Mouse (Mus musculus) heart, embryonic 16.5 days (tissue): ENCODE results near the gene S1pr5. TPM values are rescaled to one million over a fixed set of nuclear protein-coding genes. Genes with fewer than 3 reads are reported as not detected.

Experiments
- ATAC-seq: fragments of 200-750 bp; cut with Nextera tagmentation; replicated peaks from 2 replicates; pipeline ENCODE4 v1.8.0; 2017; ENCODE audit warnings: moderate number of reproducible peaks; ENCODE audit not compliant: insufficient read depth, low FRiP score; ENCODE audit errors: extremely low read depth
- H3K27ac ChIP-seq: fragments of 300-500 bp; sonication (generic); 2 replicates; pipeline ENCODE4 v1.5.1; 2014; ENCODE audit warnings: mild to moderate bottlenecking, low read length, control low read depth, moderate library complexity
- H3K27me3 ChIP-seq: fragments of 300-500 bp; sonication (generic); 2 replicates; pipeline ENCODE4 v1.6.1; 2014; ENCODE audit warnings: low read length, mixed read lengths; ENCODE audit not compliant: control insufficient read depth, insufficient read depth
- H3K36me3 ChIP-seq: fragments of 300-500 bp; sonication (generic); 2 replicates; pipeline ENCODE4 v1.6.1; 2014; ENCODE audit not compliant: control insufficient read depth, insufficient read depth
- H3K4me1 ChIP-seq: fragments of 300-500 bp; sonication (generic); 2 replicates; pipeline ENCODE4 v1.6.1; 2014; ENCODE audit warnings: low read length, mixed read lengths; ENCODE audit not compliant: control insufficient read depth, insufficient read depth
- H3K4me2 ChIP-seq: fragments of 300-500 bp; sonication (generic); 2 replicates; pipeline ENCODE4 v1.6.1; 2014; ENCODE audit warnings: low read depth, mild to moderate bottlenecking, control low read depth, low read length
- H3K4me3 ChIP-seq: fragments of 300-500 bp; sonication (generic); 2 replicates; pipeline ENCODE4 v1.5.1; 2014; ENCODE audit warnings: mild to moderate bottlenecking, control low read depth, low read length
- H3K9ac ChIP-seq: fragments of 300-500 bp; sonication (generic); 2 replicates; pipeline ENCODE4 v1.6.1; 2014; ENCODE audit warnings: low read length, control low read depth
- H3K9me3 ChIP-seq: fragments of 300-500 bp; sonication (generic); replicated peaks from 2 replicates; pipeline ENCODE4 v1.6.1; 2016; ENCODE audit warnings: low read length; ENCODE audit not compliant: control insufficient read depth
- WGBS: fragments of 180-500 bp; shearing (Covaris S2); extraction: QIAGEN DNeasy Blood & Tissue Kit; methylation state at CpG from one replicate; pipeline ENCODE4 v1.1.7; 2014; 5-methylcytosine and 5-hydroxymethylcytosine counted together
- polyA plus RNA-seq: library from polyadenylated mRNA; unstranded; fragments of >200 nt; fragmentation: Nextera tagmentation; extraction: Ambion mirVana; gene quantifications from 2 replicates; pipeline ENCODE4 v1.2.1, GENCODE M21; 2015

S1pr5 gene
- polyA plus RNA-seq, 1 experiment from 2014 or later: 0.16 TPM

DNA sequence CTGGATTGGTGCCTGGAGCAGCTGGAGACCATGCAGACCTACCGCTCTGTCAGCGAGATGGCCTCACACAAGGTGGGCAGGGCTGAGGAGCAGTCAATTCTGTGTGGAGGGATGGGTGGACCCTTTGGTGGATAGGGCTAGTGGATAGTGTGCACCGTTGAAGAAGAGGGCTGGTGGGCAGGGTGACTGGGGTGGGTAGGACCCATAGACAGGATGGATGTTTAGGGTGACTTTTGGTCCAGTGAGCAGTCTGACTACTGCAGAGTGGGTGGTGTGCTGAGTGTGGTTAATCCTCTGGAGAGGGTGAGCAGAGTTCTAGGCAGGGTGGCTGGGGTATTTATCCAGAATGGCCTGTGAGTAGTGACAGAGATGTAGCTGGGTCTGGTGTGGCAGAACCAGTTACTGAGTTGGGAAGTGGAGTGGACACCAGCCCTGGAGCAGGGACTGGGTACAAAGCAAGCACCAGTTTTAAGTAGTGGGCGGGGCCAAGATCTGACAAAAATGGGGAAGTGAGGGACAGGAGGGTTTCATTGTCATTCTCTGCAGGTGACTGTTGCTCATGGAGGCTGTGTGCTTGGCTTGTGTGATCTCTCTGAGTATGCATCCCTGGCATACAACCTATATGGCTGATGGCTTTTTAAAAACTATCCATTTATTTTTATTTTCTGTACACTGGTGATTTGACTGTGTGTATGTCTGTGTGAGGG lies 53.3 kb downstream of the S1pr5 start:
- no peaks in the 10 kb centered on the region for H3K9me3 ChIP-seq
- peaks cover 2% of the 10 kb centered on the region for H3K4me1 ChIP-seq
- no peak overlapping the region for H3K4me3 ChIP-seq
- WGBS: 71% methylated on average over 4 of the region's 4 CpGs
- no peak for ATAC-seq
- no peaks in the 10 kb centered on the region for H3K27me3 ChIP-seq
- no peak overlapping the region for H3K9ac ChIP-seq
- no peak overlapping the region for H3K4me2 ChIP-seq
- H3K27ac ChIP-seq: no peak overlapping the region
- H3K36me3 ChIP-seq: peaks cover 15% of the 10 kb centered on the region

DNA sequence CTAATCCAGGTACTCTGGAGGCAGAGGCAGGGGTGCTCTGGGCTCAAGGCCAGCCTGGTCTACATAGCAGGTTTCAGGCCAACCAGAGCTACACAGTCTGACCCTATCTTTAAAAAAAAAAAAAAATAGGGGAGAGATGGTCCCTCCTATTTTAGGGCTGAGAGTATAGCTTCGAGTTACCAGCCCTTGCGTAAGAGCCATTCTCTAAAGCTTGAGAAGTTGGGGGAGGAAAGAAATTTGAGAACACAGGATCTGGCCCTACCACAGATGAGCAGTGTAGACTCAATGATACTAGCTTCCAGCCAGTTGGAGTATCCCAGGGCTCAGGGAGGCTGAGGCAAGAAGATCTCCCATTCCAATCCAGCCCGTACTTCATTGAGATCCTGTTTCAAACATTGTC lies 54.5 kb downstream of the S1pr5 start:
- Histone ChIP-seq H3K4me2 (no peak overlapping the region), H3K9me3 (no peaks in the 10 kb centered on the region), H3K4me1 (peaks cover 2% of the 10 kb centered on the region), H3K4me3 (no peak overlapping the region), H3K27me3 (no peaks in the 10 kb centered on the region), H3K9ac (no peak overlapping the region), H3K36me3 (peaks cover 15% of the 10 kb centered on the region), H3K27ac (no peak overlapping the region)
- ATAC-seq: no peak
- 89% methylated on average over 3 of the region's 3 CpGs for WGBS

Other genes starting within 250 kb of the S1pr5 start
- 170 and 173 TPM in 2 replicates for gene Mrpl4, start 245.7 kb downstream of the S1pr5 start, polyA plus RNA-seq
- gene Icam1, start 232.5 kb downstream of the S1pr5 start, polyA plus RNA-seq: 23.8 and 29.6 TPM in 2 replicates
- gene Icam4, start 219.1 kb downstream of the S1pr5 start, polyA plus RNA-seq: 2.0 and 3.0 TPM in 2 replicates
- gene Icam5, start 216.4 kb downstream of the S1pr5 start, polyA plus RNA-seq: 0.08 TPM in 1 of 2 replicates, not detected in the other
- gene Zglp1, start 181.3 kb downstream of the S1pr5 start, polyA plus RNA-seq: 0.72 and 0.77 TPM in 2 replicates
- 0.22 and 0.56 TPM in 2 replicates for gene Gm49373, start 175.3 kb downstream of the S1pr5 start, polyA plus RNA-seq
- gene Fdx1l, start 174.8 kb downstream of the S1pr5 start, polyA plus RNA-seq: 47.9 and 55.0 TPM in 2 replicates
- 2.0 and 2.3 TPM in 2 replicates for gene Gm38431, start 156.4 kb downstream of the S1pr5 start, polyA plus RNA-seq
- gene Raver1, start 156.4 kb downstream of the S1pr5 start, polyA plus RNA-seq: 41.4 and 49.3 TPM in 2 replicates
- gene Tyk2, start 117.2 kb downstream of the S1pr5 start, polyA plus RNA-seq: 15.8 and 16.2 TPM in 2 replicates
- 226 and 279 TPM in 2 replicates for gene Cdc37, start 98.5 kb downstream of the S1pr5 start, polyA plus RNA-seq
- 15.0 and 16.7 TPM in 2 replicates for gene Pde4a, start 82.7 kb downstream of the S1pr5 start, polyA plus RNA-seq
- gene Keap1, start 9.1 kb downstream of the S1pr5 start, polyA plus RNA-seq: 51.5 and 54.6 TPM in 2 replicates
- gene Atg4d, start 16.9 kb upstream of the S1pr5 start, polyA plus RNA-seq: 58.8 and 63.9 TPM in 2 replicates
- 10.5 and 13.2 TPM in 2 replicates for gene Kri1, start 39.5 kb upstream of the S1pr5 start, polyA plus RNA-seq
- gene Cdkn2d, start 43.0 kb upstream of the S1pr5 start, polyA plus RNA-seq: 105 and 110 TPM in 2 replicates
- gene Ap1m2, start 63.9 kb upstream of the S1pr5 start, polyA plus RNA-seq: 5.3 and 5.7 TPM in 2 replicates
- gene Slc44a2, start 72.3 kb upstream of the S1pr5 start, polyA plus RNA-seq: 74.4 and 75.1 TPM in 2 replicates
- gene Ilf3, start 119.4 kb upstream of the S1pr5 start, polyA plus RNA-seq: 105 and 108 TPM in 2 replicates
- 23.0 and 24.3 TPM in 2 replicates for gene Qtrt1, start 163.4 kb upstream of the S1pr5 start, polyA plus RNA-seq
- gene Dnm2, start 176.5 kb upstream of the S1pr5 start, polyA plus RNA-seq: 73.7 and 75.0 TPM in 2 replicates